Mouse (Mus musculus) kidney, adult 2 months (tissue): ENCODE data around the gene Kalrn. TPM values are rescaled to one million over a fixed set of nuclear protein-coding genes. Genes with fewer than 3 reads are reported as not detected.
"Not testable (repeated sequence)": the region's sequence is repeated elsewhere in the genome, so short reads cannot be mapped to it uniquely, and the experiment has no call there.

Experiments used
- DNase-seq: peaks from one replicate; pipeline ENCODE4 v3.0.0; 2021
- H3K27ac ChIP-seq: fragments of 200-500 bp; 2 replicates; pipeline ENCODE4 v1.5.1; 2012; ENCODE audit warnings: low read depth, low read length, control low read depth, inconsistent platforms; ENCODE audit not compliant: insufficient read depth
- H3K27me3 ChIP-seq: fragments of 200-500 bp; replicated peaks from 2 replicates; pipeline ENCODE4 v1.6.1; 2012; ENCODE audit warnings: mild to moderate bottlenecking, moderate library complexity, low read length, inconsistent platforms; ENCODE audit not compliant: control insufficient read depth, insufficient read depth
- H3K36me3 ChIP-seq: fragments of 200-500 bp; 2 replicates; pipeline ENCODE4 v1.6.1; 2012; ENCODE audit warnings: mild to moderate bottlenecking, moderate library complexity, low read length, inconsistent platforms; ENCODE audit not compliant: control insufficient read depth, insufficient read depth
- H3K4me1 ChIP-seq: fragments of 200-500 bp; 2 replicates; pipeline ENCODE4 v1.6.1; 2011; ENCODE audit warnings: low read length; ENCODE audit not compliant: control insufficient read depth, insufficient read depth
- H3K4me3 ChIP-seq: fragments of 200-500 bp; 2 replicates; pipeline ENCODE4 v1.5.1; 2011; ENCODE audit warnings: mild to moderate bottlenecking, low read depth, low read length, control low read depth; ENCODE audit not compliant: insufficient read depth
- CTCF ChIP-seq: fragments of 200-500 bp; conservative IDR thresholded peaks from 2 replicates; pipeline ENCODE4 v1.5.1; 2011; ENCODE audit warnings: low read depth, mild to moderate bottlenecking, control low read depth, low read length, moderate library complexity, mixed read lengths; ENCODE audit not compliant: insufficient read depth, insufficient read length
- POLR2A ChIP-seq: fragments of 200-500 bp; IDR thresholded peaks from one replicate; pipeline ENCODE4 v1.6.1; 2011; ENCODE audit warnings: low read depth, low read length, control low read depth
- WGBS: fragments of 180-500 bp; shearing (Covaris S2); methylation state at CpG from one replicate; pipeline ENCODE4 v1.1.7; 2018; 5-methylcytosine and 5-hydroxymethylcytosine counted together
- polyA plus RNA-seq: library from polyadenylated mRNA; depleted of rRNA; stranded (reverse); fragments of >200 nt; gene quantifications from 2 replicates; pipeline ENCODE4 v1.2.3, GENCODE M21; 2012

Kalrn gene
- polyA plus RNA-seq, 1 experiment: 8.6 TPM

DNA sequence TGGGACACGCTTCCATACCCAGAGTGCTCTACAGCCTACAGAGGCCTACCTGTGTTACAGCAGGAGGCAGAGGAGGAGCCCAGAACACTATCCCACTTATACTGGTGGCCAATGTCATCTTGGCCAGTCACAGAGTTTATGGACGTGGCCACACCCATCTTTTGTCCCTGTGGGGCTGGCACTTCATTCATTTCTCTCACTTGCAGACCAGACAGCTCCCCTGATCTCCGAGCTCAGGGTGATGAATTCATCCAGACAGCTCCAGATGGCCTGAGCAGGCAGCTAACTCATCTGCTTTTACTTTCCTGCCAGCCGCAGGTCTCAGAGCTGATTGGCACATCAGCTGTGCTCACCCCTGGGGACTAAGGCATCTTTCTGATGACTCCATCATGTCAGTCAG lies 267.7 kb downstream of the Kalrn start:
- WGBS: 85% methylated on average over 4 of the region's 4 CpGs
- no peak overlapping the region for H3K4me3 ChIP-seq
- no peaks in the 10 kb centered on the region for H3K36me3 ChIP-seq
- H3K4me1 ChIP-seq: no peaks in the 10 kb centered on the region
- TF ChIP-seq CTCF (no peak), POLR2A (no peak)
- no peak for DNase-seq
- H3K27me3 ChIP-seq: no peaks in the 10 kb centered on the region
- no peak overlapping the region for H3K27ac ChIP-seq

DNA sequence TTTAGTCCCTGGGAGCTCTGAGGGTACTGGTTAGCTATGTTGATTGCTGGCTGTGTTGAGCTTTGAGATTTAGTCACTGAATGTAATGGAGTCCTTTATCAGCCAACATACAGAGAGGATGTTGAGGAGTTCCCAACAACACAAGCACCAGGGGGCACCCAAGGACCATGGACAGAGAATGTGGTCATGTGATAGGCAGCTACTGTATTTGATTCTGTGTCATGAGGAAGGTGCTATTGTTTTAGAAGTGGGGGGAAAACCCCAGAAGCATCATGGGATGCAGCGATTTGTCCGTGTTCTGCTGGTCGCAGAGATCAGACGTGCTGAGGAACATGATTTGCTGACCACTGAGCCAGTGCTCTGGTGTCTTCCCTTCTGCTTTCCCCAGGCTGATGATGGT lies 269.5 kb downstream of the Kalrn start:
- peak; percentile 37 for DNase-seq
- H3K27me3 ChIP-seq, H3K36me3 ChIP-seq, H3K4me3 ChIP-seq, H3K4me1 ChIP-seq, H3K27ac ChIP-seq: not testable (repeated sequence)
- 56% methylated on average over 4 of the region's 4 CpGs for WGBS
- TF ChIP-seq CTCF: peak; percentile 62

DNA sequence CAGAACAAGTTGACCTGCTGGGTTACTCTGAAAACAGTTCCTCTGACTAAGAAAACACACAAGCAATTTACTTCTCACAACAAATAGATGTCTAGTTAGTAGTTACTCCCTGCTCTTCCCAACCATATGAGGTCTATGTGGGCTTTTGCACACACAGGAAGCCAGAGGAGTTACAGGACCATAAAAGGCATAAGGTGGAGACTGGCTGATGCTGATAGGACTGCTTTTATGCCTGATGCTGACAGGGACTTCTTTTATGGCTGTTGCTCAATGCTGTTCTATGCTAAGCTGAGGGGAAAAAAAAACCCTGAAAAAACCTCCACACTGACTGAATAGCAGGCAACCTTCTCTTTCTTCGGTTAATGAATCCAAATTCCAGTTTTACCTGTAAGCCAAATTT lies 270.8 kb downstream of the Kalrn start:
- no peak overlapping the region for H3K27ac ChIP-seq
- no peaks in the 10 kb centered on the region for H3K4me1 ChIP-seq
- H3K27me3 ChIP-seq: no peaks in the 10 kb centered on the region
- no peak for DNase-seq
- no peaks in the 10 kb centered on the region for H3K36me3 ChIP-seq
- no peak overlapping the region for H3K4me3 ChIP-seq
- no peak for TF ChIP-seq CTCF
- no peak for TF ChIP-seq POLR2A
- 89% methylated on average over 1 of the region's 1 CpGs for WGBS

DNA sequence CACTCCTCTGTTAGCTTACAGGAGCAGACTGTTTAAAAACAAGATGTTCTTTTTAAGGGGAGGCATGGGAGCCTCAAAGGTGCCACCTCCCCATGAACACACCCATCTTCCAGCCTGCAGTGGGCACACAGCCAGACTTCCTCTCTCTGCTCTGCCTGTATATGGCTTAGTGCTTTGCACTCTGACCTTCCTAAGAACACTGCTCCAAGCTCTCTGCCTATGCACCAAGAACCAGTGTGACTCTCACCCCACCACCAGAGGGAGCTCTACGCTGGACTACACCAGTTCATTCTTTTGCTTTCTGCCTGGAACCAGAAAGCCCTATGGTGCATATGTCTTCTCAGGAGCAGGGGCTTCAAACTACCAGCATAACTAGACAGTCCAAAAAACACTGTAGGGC lies 271.3 kb downstream of the Kalrn start:
- DNase-seq: peak; percentile 52
- H3K4me1 ChIP-seq: no peaks in the 10 kb centered on the region
- H3K27me3 ChIP-seq: no peaks in the 10 kb centered on the region
- H3K36me3 ChIP-seq: no peaks in the 10 kb centered on the region
- no peak overlapping the region for H3K27ac ChIP-seq
- H3K4me3 ChIP-seq: no peak overlapping the region
- peak; percentile 67 for TF ChIP-seq CTCF
- TF ChIP-seq POLR2A: no peak
- WGBS: 88% methylated on average over 1 of the region's 1 CpGs

DNA sequence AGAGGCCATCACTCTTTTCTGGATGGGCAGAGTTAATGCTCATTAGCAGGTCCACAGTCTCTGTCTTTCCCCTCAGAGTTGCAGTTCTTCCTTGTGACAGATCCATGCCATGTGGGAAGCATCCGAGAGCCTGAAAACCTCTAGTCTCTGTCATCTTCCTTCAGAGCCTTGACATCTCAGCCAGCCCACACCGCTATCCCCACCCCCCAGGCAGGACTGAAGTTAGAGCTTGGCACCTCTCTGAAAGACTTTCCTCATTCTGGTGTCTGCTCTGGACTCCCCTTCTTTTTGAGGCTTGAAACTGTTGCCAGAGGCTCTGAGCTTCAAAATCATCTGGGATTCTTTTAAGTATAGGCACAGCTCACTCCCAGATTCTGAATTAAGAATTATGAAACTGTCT lies 274.1 kb downstream of the Kalrn start:
- Histone ChIP-seq H3K4me1 (no peaks in the 10 kb centered on the region), H3K36me3 (no peaks in the 10 kb centered on the region), H3K27me3 (no peaks in the 10 kb centered on the region), H3K27ac (no peak overlapping the region), H3K4me3 (no peak overlapping the region)
- TF ChIP-seq CTCF (no peak), POLR2A (no peak)
- no peak for DNase-seq
- WGBS: 77% methylated on average over 2 of the region's 2 CpGs

DNA sequence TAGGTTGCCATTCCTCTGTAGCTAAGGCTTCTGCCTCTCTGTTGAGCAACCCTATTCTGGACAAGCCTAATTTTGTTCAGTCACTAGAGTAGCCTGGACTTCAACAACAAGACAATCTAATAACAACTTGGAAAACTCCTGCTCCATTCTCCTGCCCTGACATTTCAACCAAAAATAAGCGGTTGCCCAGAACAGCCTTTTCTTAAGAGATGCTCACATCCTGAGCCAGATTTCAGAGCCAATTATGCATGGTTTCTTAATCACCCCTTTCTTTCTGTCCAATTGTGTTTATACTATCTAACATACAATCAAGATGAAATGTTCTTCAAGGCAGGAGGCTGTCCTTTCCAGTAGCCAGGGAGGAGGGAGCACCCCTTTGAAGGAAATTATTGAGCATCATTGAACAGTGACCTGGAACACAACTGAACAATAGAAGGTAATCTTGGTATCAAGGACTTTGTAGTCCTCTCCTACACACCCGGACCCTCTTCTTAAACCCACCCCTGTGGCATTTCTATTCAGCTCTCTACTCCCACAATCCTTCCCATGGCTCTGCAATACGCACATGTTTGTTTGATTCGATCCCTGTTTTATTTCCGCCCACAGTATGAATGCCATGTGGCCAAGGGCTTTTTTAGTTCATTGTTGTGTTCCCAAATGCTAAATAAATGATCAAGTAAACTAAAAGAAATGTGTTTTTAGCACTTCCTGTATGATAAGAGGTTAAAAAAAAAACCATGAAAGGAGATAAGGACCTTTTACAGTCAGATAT lies 275.2 kb downstream of the Kalrn start:
- WGBS: 89% methylated on average over 5 of the region's 5 CpGs

DNA sequence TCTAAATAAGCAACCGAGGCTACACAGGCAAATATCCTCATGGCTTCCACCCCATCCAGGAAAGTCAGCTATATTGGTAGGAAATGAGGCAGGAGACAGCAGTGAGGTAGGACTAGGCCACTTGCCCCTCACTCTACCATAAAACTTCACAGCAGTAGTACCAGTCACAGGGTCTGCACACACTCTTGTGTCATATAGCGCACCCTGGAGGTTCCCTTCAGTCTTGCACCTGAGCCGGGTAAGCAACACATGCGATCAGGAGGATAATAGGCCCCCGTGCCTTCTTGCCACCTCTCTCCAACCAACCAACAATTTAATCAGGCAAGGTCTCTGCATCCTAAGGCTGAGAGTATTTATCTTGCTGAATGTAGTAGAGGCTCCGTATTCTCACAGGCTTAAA lies 278.8 kb downstream of the Kalrn start:
- Histone ChIP-seq H3K27ac (no peak overlapping the region), H3K4me3 (no peak overlapping the region), H3K27me3 (no peaks in the 10 kb centered on the region), H3K4me1 (no peaks in the 10 kb centered on the region), H3K36me3 (no peaks in the 10 kb centered on the region)
- 92% methylated on average over 6 of the region's 6 CpGs for WGBS
- TF ChIP-seq POLR2A (no peak), CTCF (peak; percentile 29; the same call in 1 of the 2 replicates)
- DNase-seq: no peak

More for the DNA sequence above, 275.2 kb downstream of the Kalrn start:
- no peak overlapping the region for H3K27ac ChIP-seq
- no peak overlapping the region for H3K4me3 ChIP-seq
- H3K4me1 ChIP-seq: no peaks in the 10 kb centered on the region
- no peak for DNase-seq
- no peak for TF ChIP-seq CTCF
- no peak for TF ChIP-seq POLR2A
- no peaks in the 10 kb centered on the region for H3K36me3 ChIP-seq
- H3K27me3 ChIP-seq: no peaks in the 10 kb centered on the region
